Mouse (Mus musculus) NIH3T3 (cell line): ENCODE results near the gene Gm10061.
"Not testable (repeated sequence)": the region's sequence is repeated elsewhere in the genome, so short reads cannot be mapped to it uniquely, and the experiment has no call there.

Source experiments
- DNase-seq: peaks from one replicate; pipeline ENCODE4 v3.0.0-alpha.2; 2012; ENCODE audit warnings: low read depth

Gm10061 gene

DNA sequence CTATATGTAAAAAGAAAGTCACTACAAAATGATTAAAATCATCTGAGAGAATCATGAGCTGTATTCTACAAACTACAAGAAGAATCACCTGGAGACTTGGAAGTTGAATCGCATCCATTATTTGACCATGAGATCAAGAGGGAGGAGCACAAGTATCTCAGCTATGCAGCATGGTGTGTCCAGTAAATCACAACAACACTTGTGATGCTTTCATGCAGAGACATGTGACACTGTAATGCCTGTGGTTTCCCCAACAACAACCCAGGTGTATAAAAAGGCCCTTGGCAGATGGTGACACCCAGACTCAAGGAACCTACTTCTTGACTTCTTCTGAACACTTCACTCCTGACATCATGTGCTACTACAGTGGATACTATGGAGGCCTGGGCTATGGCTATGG lies at the start of gene Gm10061:
TSS of gene Gm10061 (plus strand) at position 301 of the 400 bp plus-strand sequence.
- DNase-seq = no peak

DNA sequence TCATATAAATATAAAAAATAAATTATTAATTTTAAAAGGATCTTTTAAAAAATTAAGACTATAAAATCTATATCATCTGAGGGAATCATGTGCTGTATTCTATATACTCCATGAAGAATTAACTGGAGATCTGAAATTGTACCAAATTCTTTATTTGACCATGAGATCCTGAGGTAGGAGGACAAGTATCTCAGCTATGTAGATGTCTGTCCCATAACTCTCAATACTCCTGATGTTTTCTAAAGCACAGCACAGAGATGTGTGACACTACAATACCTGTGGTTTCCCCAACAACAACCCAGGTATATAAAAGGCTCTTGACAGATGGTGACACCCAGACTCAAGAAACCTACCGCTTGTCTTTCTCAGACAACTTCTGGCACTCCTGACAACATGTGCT lies 10.3 kb upstream of the Gm10061 start, which contains the start of gene Gm6358:
TSS of gene Gm6358 (plus strand) at position 301 of the 400 bp plus-strand sequence.
- no peak for DNase-seq

DNA sequence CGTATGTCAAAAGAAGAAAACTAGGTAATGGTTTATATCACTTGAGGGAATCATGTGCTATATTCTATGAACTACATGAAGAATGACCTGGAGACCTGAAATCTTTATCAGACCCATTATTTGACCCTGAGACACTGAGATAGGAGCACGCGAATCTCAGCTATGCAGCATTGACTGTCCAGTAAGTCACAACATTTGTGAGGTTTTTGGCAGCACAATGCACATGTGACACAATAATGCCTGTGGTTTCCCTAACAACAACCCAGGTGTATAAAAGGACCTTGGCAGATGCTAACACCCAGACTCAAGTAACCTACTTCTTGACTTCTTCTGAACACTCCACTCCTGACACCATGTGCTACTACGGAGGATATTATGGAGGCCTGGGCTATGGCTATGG lies 6.8 kb downstream of the Gm10061 start, which contains the start of gene Gm9789:
TSS of gene Gm9789 (plus strand) at position 301 of the 400 bp plus-strand sequence.
- no peak for DNase-seq

DNA sequence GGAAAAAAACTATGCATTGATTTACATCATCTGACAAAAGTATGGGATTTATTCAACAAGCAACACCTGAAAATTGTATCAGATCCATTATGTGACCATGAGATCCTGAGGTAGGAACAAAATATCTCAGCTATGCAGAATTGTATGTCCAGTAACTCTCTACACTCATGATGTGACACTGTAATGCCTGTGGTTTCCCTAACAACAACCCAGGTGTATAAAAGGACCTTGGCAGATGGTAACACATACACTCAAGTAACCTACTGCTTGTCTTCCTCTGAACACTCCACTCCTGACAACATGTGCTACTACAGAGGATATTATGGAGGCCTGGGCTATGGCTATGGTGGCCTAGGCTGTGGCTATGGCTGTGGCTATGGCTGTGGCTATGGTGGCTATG lies 18.3 kb downstream of the Gm10061 start, which contains the start of gene Gm7735:
TSS of gene Gm7735 (plus strand) at position 301 of the 400 bp plus-strand sequence.
- not testable (repeated sequence) for DNase-seq

DNA sequence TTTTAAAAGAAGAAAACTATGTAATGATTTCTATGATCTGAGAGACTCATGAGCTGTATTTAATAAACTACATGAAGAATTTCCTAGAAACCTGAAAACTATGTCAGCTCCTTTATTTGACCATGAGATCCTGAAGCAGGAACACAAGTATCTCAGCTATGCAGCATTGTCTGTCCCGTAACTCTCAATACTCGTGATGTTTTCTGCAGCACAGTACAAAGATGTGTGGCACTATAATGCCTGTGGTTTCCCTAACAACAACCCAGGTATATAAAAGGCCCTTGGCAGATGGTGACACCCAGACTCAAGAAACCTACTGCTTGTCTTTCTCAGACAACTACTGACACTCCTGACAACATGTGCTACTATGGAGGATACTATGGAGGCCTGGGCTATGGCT lies 23.5 kb downstream of the Gm10061 start, which contains the start of gene 1110057P08Rik:
TSS of gene 1110057P08Rik (plus strand) at position 301 of the 400 bp plus-strand sequence.
- DNase-seq = no peak

DNA sequence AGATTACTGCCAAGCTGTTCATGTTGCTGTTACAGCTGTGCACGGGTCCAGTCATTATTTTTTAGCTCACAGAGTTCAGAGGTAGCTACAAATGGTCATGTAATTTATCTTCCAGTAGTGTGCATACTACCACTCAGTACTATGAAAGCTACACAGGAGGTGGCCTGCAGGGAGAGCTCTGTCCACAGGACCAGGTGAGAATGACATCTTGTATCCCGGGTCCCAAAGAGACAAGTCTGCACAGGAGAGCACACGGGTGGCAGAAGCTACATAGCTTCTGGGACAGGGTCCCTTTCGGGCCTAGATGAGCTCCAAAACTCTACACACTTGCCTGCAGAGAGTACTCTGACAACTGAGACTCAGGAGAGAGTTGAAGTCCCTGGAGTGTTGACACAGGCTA lies 37.7 kb downstream of the Gm10061 start:
- no peak for DNase-seq
